Comparison of ENCODE assay signal across 24 mouse cellular contexts in genomic region chr17:48616205-48616604, GRCm38 (mm10).
"Had no signal": no experiment of that assay in that cellular context is flagged by ENCODE, and none has a peak within 500 bp of the region (broad histone marks: within the 10 kb centered on the region; RNA-seq: fewer than 3 reads in every experiment).

No protein-coding gene starts in this region.

- ATAC-seq: liver, postnatal 0 days; lung, postnatal 0 days; midbrain, embryonic 15.5 days had no signal

- H3K4me1 ChIP-seq: megakaryocyte, embryonic 14.5 days; midbrain, embryonic 12.5 days; midbrain, embryonic 15.5 days; neural tube, embryonic 12.5 days had no signal

- H3K4me3 ChIP-seq: kidney, embryonic 15.5 days; layer of hippocampus, adult 2 months; megakaryocyte, embryonic 14.5 days; midbrain, embryonic 12.5 days; midbrain, embryonic 15.5 days; neural tube, embryonic 12.5 days; neural tube, embryonic 15.5 days had no signal

- H3K9ac ChIP-seq: kidney, embryonic 15.5 days; liver, embryonic 14.5 days; liver, postnatal 0 days; lung, embryonic 14.5 days; midbrain, embryonic 12.5 days; midbrain, embryonic 15.5 days; neural tube, embryonic 12.5 days; neural tube, embryonic 15.5 days had no signal

- H3K27ac ChIP-seq: kidney, embryonic 15.5 days; layer of hippocampus, adult 2 months; liver, embryonic 14.5 days; midbrain, embryonic 12.5 days; midbrain, embryonic 15.5 days; neural tube, embryonic 12.5 days; neural tube, embryonic 15.5 days; stomach, postnatal 0 days had no signal

- DNase-seq: kidney, adult 8-10 months; kidney, postnatal 10 days; kidney, postnatal 36 days; layer of hippocampus, adult 9-11 months; liver, postnatal 0 days; lung, embryonic 14.5 days; lung, postnatal 36 days; right cerebral cortex, adult 18-20 months; right cerebral cortex, postnatal 14 days; right cerebral cortex, postnatal 4 days; thymus, adult 2 months; thymus, postnatal 14 days; thymus, postnatal 4 days had no signal

- H3K27me3 ChIP-seq: kidney, embryonic 15.5 days; megakaryocyte, embryonic 14.5 days; midbrain, embryonic 12.5 days; midbrain, embryonic 15.5 days; neural tube, embryonic 12.5 days; neural tube, embryonic 15.5 days had no signal

- H3K36me3 ChIP-seq: kidney, embryonic 15.5 days; midbrain, embryonic 12.5 days; midbrain, embryonic 15.5 days; neural tube, embryonic 12.5 days; neural tube, embryonic 15.5 days had no signal

- H3K4me2 ChIP-seq: kidney, embryonic 15.5 days; liver, embryonic 11.5 days; lung, embryonic 14.5 days; midbrain, embryonic 12.5 days; midbrain, embryonic 15.5 days; neural tube, embryonic 12.5 days; neural tube, embryonic 15.5 days had no signal

- H3K9me3 ChIP-seq: midbrain, embryonic 15.5 days; neural tube, embryonic 15.5 days had no signal
